Mouse (Mus musculus) right cerebral cortex, postnatal 10 days (tissue): ENCODE measurements at regions not wholly inside any gene's neighbourhood (a gene's known extent, or its start where the extent isn't known, plus 50 kb on each side); places are given as distances from the start of the nearest gene placed in this dataset.

Experiments
- DNase-seq, 2 experiments: peaks; one replicate each; pipeline ENCODE4 v3.0.0; 2021; ENCODE audit warnings: low spot score in 2 of 2

DNA sequence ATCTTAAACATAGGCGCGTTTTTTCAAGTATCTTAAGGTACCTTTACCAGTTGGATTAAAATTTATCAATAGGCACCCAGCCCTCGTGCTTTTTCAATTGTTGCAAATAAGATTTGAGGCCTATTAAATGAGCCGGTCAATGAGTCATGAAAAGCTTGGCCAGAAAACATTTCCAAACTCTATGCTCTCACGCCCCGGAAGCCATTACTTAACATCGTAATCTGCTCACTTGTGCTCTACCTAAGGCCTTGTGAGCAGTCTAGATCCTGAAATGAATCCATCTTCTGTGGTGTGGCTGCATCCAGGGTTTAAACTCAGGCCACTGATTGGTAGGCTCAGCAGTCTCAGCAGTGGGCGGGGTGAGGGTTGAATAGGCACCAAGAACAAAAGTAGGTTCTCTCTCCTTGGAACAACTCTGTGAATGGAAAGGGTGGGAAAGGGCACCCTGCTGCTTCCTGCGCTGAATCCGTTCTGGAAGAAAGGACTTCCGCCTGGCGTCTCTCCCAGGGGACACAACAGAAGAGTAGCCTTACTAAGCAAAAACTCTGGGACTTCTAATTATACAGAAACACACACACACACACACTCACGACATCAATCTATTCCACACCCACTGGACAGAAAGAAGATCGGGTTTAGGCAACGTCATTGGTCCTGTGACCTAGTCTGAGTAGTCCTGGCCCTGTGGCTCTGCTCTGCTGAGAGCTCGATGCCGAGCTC is 53.4 kb upstream of the Fmnl2 start:
- peak; percentile 70 to 74 for DNase-seq

DNA sequence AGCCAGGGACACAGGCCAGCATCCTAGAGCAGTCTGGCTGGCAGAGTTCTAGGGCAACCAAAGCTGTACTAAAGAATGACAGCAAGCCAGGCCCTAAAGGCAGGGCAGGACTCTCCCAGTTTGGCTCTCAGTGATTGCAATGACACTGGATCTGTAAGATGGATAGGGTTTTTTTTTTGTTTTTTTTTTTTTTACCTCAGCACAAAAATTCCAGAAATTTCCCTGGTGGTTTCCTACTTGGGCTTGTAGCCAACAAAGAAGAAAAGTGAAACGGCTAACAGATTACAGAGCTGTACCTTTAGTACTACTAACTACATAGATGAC is 52.9 kb upstream of the Fmnl2 start:
- DNase-seq, result no peak

DNA sequence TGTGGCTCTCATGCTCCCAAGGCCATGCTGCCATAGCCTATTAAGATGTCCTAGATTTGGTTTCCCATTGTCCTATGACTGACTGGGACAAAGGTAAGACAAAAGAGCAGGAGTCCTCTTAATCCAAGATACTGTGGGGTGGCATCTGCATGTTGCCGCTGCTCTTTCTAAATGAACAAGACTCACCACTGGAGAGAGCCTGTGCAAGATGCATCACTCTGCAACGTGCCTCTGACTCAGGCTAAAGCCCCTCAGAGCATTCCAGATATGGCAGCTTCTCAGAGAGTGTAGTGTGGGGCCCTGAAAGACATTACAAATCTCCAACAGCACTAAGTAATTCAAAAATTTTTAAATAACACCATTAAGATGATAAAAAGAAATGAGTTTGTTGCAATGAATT is 49.8 kb upstream of the Fmnl2 start:
- no peak for DNase-seq
